ENCODE assay signal across 39 mouse cellular contexts in the genomic region with DNA sequence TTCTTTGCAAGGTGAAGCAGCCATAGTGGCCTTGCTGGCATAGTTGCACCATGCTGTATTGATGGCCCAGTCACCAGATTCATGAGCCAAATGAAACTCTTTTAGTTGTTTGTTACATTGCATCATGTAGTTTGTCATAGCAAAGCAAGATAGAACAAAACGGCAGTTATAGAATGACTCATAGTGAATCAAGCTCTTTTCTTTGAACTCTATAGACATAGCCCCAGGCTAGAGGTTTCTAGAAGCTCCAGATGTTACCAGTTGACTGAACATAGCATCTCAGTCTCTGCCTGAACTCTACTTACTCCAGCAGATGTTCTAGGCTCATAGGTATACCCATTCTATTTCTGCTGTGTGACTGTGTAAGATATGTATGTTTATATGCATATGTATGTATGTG. TPM values are rescaled to one million over a fixed set of nuclear protein-coding genes. Genes with fewer than 3 reads are reported as not detected.
"Had no signal": no experiment of that assay in that cellular context is flagged by ENCODE, and none has a peak within 500 bp of the region (broad histone marks: within the 10 kb centered on the region; RNA-seq: fewer than 3 reads in every experiment).

No protein-coding gene starts in this region.

- H3K4me3 ChIP-seq: limb, embryonic 10.5 days; limb, embryonic 12.5 days; limb, embryonic 13.5 days; limb, embryonic 15.5 days; liver, embryonic 12.5 days; liver, embryonic 13.5 days; liver, embryonic 15.5 days; lung, embryonic 15.5 days; megakaryocyte, embryonic 14.5 days; midbrain, embryonic 10.5 days; midbrain, embryonic 12.5 days; midbrain, embryonic 13.5 days; midbrain, embryonic 15.5 days; myocyte had no signal

- H3K4me1 ChIP-seq: limb, embryonic 10.5 days; limb, embryonic 12.5 days; limb, embryonic 13.5 days; limb, embryonic 15.5 days; liver, embryonic 12.5 days; liver, embryonic 13.5 days; liver, embryonic 15.5 days; lung, embryonic 15.5 days; midbrain, embryonic 10.5 days; midbrain, embryonic 12.5 days; midbrain, embryonic 13.5 days; midbrain, embryonic 15.5 days had no signal

- H3K27me3 ChIP-seq: limb, embryonic 13.5 days; limb, embryonic 15.5 days; liver, embryonic 12.5 days; liver, embryonic 13.5 days; liver, embryonic 15.5 days; lung, embryonic 15.5 days; midbrain, embryonic 12.5 days; midbrain, embryonic 13.5 days; midbrain, embryonic 15.5 days had no signal

- H3K9me3 ChIP-seq: limb, embryonic 10.5 days; limb, embryonic 12.5 days; limb, embryonic 13.5 days; limb, embryonic 15.5 days; liver, embryonic 12.5 days; liver, embryonic 13.5 days; liver, embryonic 15.5 days; lung, embryonic 15.5 days; megakaryocyte, embryonic 14.5 days; midbrain, embryonic 10.5 days; midbrain, embryonic 12.5 days; midbrain, embryonic 13.5 days; midbrain, embryonic 15.5 days had no signal

- H3K4me2 ChIP-seq: limb, embryonic 12.5 days; limb, embryonic 13.5 days; limb, embryonic 15.5 days; liver, embryonic 11.5 days; liver, embryonic 12.5 days; liver, embryonic 13.5 days; liver, embryonic 15.5 days; lung, embryonic 14.5 days; lung, embryonic 15.5 days; midbrain, embryonic 11.5 days; midbrain, embryonic 12.5 days; midbrain, embryonic 13.5 days; midbrain, embryonic 15.5 days had no signal

- H3K9ac ChIP-seq: limb, embryonic 12.5 days; limb, embryonic 13.5 days; limb, embryonic 15.5 days; liver, embryonic 12.5 days; liver, embryonic 13.5 days; liver, embryonic 14.5 days; liver, embryonic 15.5 days; liver, postnatal 0 days; lung, embryonic 14.5 days; lung, embryonic 15.5 days; midbrain, embryonic 12.5 days; midbrain, embryonic 13.5 days; midbrain, embryonic 15.5 days had no signal

- DNase-seq: left cerebral cortex, postnatal 4 days; liver; liver, embryonic 13.5 days; liver, postnatal 0 days; lung, adult 18-20 months; lung, adult 2 months; lung, embryonic 14.5 days; lung, postnatal 10 days; lung, postnatal 14 days; lung, postnatal 36 days; lung, postnatal 4 days; midbrain, embryonic 14.5 days had no signal

- H3K27ac ChIP-seq: limb, embryonic 10.5 days; limb, embryonic 12.5 days; limb, embryonic 13.5 days; limb, embryonic 15.5 days; liver, embryonic 12.5 days; liver, embryonic 13.5 days; liver, embryonic 14.5 days; liver, embryonic 15.5 days; lung, embryonic 15.5 days; macrophage; midbrain, embryonic 10.5 days; midbrain, embryonic 12.5 days; midbrain, embryonic 13.5 days; midbrain, embryonic 15.5 days had no signal

- H3K36me3 ChIP-seq: limb, embryonic 10.5 days; limb, embryonic 12.5 days; limb, embryonic 13.5 days; limb, embryonic 15.5 days; liver, embryonic 12.5 days; liver, embryonic 13.5 days; liver, embryonic 15.5 days; lung, embryonic 15.5 days; midbrain, embryonic 10.5 days; midbrain, embryonic 12.5 days; midbrain, embryonic 13.5 days; midbrain, embryonic 15.5 days had no signal

RNA-seq across cellular contexts. Expression of gene Marco, which starts 31.1 kb away (rescaled TPM):
- total RNA-seq: left cerebral cortex, postnatal 10 days; left cerebral cortex, postnatal 14 days; left cerebral cortex, postnatal 25 days; left cerebral cortex, postnatal 36 days; megakaryocyte progenitor cell, adult 5-6 weeks; megakaryocyte, adult 5-6 weeks; megakaryocyte-erythroid progenitor cell, adult 5-6 weeks; monocyte, adult 5-6 weeks had no signal
- polyA plus RNA-seq: limb, embryonic 10.5 days; limb, embryonic 11.5 days; limb, embryonic 12.5 days; midbrain, embryonic 10.5 days; midbrain, embryonic 11.5 days; midbrain, embryonic 12.5 days; midbrain, embryonic 14.5 days; midbrain, postnatal 0 days; myocyte had no signal
